Comparison of ENCODE assay signal across 23 mouse cellular contexts in genomic region chr6:7790040-7790439, GRCm38 (mm10).
"Had no signal": no experiment of that assay in that cellular context is flagged by ENCODE, and none has a peak within 500 bp of the region (broad histone marks: within the 10 kb centered on the region; RNA-seq: fewer than 3 reads in every experiment).

No protein-coding gene starts in this region.

- H3K4me3 ChIP-seq: liver, embryonic 13.5 days; liver, embryonic 15.5 days; lung, embryonic 15.5 days; megakaryocyte, embryonic 14.5 days; midbrain, embryonic 10.5 days; midbrain, embryonic 13.5 days; midbrain, embryonic 15.5 days; myocyte; neural tube, embryonic 12.5 days had no signal

- H3K4me2 ChIP-seq: liver, embryonic 11.5 days; liver, embryonic 13.5 days; liver, embryonic 15.5 days; lung, embryonic 15.5 days; midbrain, embryonic 13.5 days; midbrain, embryonic 15.5 days; neural tube, embryonic 12.5 days had no signal

- H3K27ac ChIP-seq: liver, embryonic 13.5 days; liver, embryonic 15.5 days; macrophage; midbrain, embryonic 10.5 days; midbrain, embryonic 13.5 days; midbrain, embryonic 15.5 days; neural tube, embryonic 12.5 days had no signal

- H3K9ac ChIP-seq: liver, embryonic 13.5 days; liver, embryonic 15.5 days; liver, postnatal 0 days; lung, embryonic 15.5 days; midbrain, embryonic 13.5 days; midbrain, embryonic 15.5 days; neural tube, embryonic 12.5 days had no signal

- H3K36me3 ChIP-seq: liver, embryonic 13.5 days; liver, embryonic 15.5 days; lung, embryonic 15.5 days; midbrain, embryonic 10.5 days; midbrain, embryonic 13.5 days; midbrain, embryonic 15.5 days; neural tube, embryonic 12.5 days had no signal

- H3K27me3 ChIP-seq: liver, embryonic 13.5 days; liver, embryonic 15.5 days; lung, embryonic 15.5 days; megakaryocyte, embryonic 14.5 days; midbrain, embryonic 13.5 days; midbrain, embryonic 15.5 days; neural tube, embryonic 12.5 days had no signal

- ATAC-seq: liver, postnatal 0 days; midbrain, embryonic 13.5 days; midbrain, embryonic 15.5 days had no signal

- DNase-seq: liver, embryonic 13.5 days; liver, postnatal 0 days; lung, adult 2 months; lung, postnatal 14 days; lung, postnatal 36 days; retina, postnatal 1 day; right cerebral cortex, adult 18-20 months; right cerebral cortex, postnatal 25 days; right cerebral cortex, postnatal 4 days; spleen, adult 18-20 months; thymus, adult 18-20 months; thymus, postnatal 25 days; thymus, postnatal 4 days had no signal

- H3K9me3 ChIP-seq: liver, embryonic 13.5 days; liver, embryonic 15.5 days; lung, embryonic 15.5 days; megakaryocyte, embryonic 14.5 days; midbrain, embryonic 10.5 days; midbrain, embryonic 13.5 days; midbrain, embryonic 15.5 days; neural tube, embryonic 12.5 days had no signal

- H3K4me1 ChIP-seq: liver, embryonic 15.5 days; midbrain, embryonic 10.5 days; midbrain, embryonic 13.5 days; midbrain, embryonic 15.5 days; neural tube, embryonic 12.5 days had no signal
